In the genomic region with DNA sequence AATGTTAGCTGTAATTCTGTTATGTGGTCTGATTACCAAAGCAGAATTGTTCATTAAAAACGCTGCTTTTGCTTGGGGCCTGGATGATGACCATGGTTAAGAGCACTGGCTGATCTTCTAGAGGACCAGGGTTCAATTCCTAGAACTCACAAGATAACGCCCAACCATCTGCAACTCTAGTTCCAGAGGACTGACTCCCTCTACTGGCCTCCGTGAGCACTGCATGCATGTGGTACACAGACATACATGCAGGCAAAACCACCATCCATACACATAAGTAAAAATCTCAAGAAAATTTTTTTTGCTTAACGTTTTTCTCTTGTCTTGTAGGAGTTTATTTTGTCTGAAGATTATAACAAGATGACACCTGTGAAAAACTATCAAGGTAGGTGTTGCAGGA, we compare ENCODE assay signal across 13 mouse cellular contexts. TPM values are rescaled to one million over a fixed set of nuclear protein-coding genes. Genes with fewer than 3 reads are reported as not detected.
DNase-seq lines count a peak whose midpoint lies in the region; ATAC-seq and TF ChIP-seq lines count a peak whose summit lies in the region.
"Had no signal": no experiment of that assay in that cellular context is flagged by ENCODE, and none has a peak within 500 bp of the region (broad histone marks: within the 10 kb centered on the region; RNA-seq: fewer than 3 reads in every experiment).

No protein-coding gene starts in this region.

- no peak overlapping the region for H3K9ac ChIP-seq in heart, postnatal 0 days (replicated peaks; ENCODE audit: low read depth, low read length)
- no peak overlapping the region for H3K9ac ChIP-seq in forebrain, embryonic 13.5 days
- H3K9ac ChIP-seq: heart, embryonic 15.5 days; limb, embryonic 15.5 days; midbrain, embryonic 13.5 days had no signal

- 82% methylated on average over 4 of the region's 4 CpGs for WGBS in heart, postnatal 0 days
- 85% methylated on average over 4 of the region's 4 CpGs for WGBS in forebrain, embryonic 13.5 days

- H3K4me1 ChIP-seq in heart, postnatal 0 days (ENCODE audit: control insufficient read depth, insufficient read depth), result peaks cover 12% of the 10 kb centered on the region; the same call in 1 of the 2 replicates
- H3K4me1 ChIP-seq in testis, adult 2 months (ENCODE audit: control insufficient read depth, insufficient read depth, low read length), result no peaks in the 10 kb centered on the region
- no peaks in the 10 kb centered on the region for H3K4me1 ChIP-seq in forebrain, embryonic 13.5 days
- H3K4me1 ChIP-seq: limb, embryonic 15.5 days; midbrain, embryonic 13.5 days had no signal

- no peaks in the 10 kb centered on the region for H3K9me3 ChIP-seq in heart, postnatal 0 days (replicated peaks; ENCODE audit: control insufficient read depth, low read length)
- no peaks in the 10 kb centered on the region for H3K9me3 ChIP-seq in forebrain, embryonic 13.5 days (replicated peaks)
- H3K9me3 ChIP-seq: heart, embryonic 15.5 days; limb, embryonic 15.5 days; midbrain, embryonic 13.5 days had no signal

- H3K4me2 ChIP-seq in heart, postnatal 0 days (ENCODE audit: low read depth, low read length), result no peak overlapping the region
- H3K4me2 ChIP-seq in forebrain, embryonic 13.5 days, result no peak overlapping the region
- H3K4me2 ChIP-seq: heart, embryonic 15.5 days; limb, embryonic 15.5 days; midbrain, embryonic 13.5 days had no signal

- TF ChIP-seq CTCF in heart, postnatal 0 days (IDR thresholded peaks at IDR 0.05; ENCODE audit: low read depth), result peak; percentile 19
- TF ChIP-seq CTCF in testis, adult 2 months (IDR thresholded peaks at IDR 0.05; ENCODE audit: control insufficient read depth, insufficient read depth, insufficient replicate concordance, low read depth, low read length), result peak; percentile 52; the same call in 1 of the 2 replicates

- H3K27me3 ChIP-seq in heart, postnatal 0 days (ENCODE audit: control insufficient read depth, insufficient read depth, low read length), result no peaks in the 10 kb centered on the region
- H3K27me3 ChIP-seq in testis, adult 2 months (ENCODE audit: control insufficient read depth, insufficient read depth, low read length), result no peaks in the 10 kb centered on the region
- H3K27me3 ChIP-seq in forebrain, embryonic 13.5 days, result no peaks in the 10 kb centered on the region
- H3K27me3 ChIP-seq: heart, embryonic 15.5 days; limb, embryonic 15.5 days; midbrain, embryonic 13.5 days had no signal

- no peak for TF ChIP-seq EP300 in heart, postnatal 0 days (IDR thresholded peaks at IDR 0.05; ENCODE audit: low read depth)

- DNase-seq in heart, postnatal 0 days (ENCODE audit: low spot score), result no peak
- DNase-seq in heart, postnatal 10 days, result no peak
- no peak for DNase-seq in testis, postnatal 14 days (ENCODE audit: low spot score)
- DNase-seq in c-Kit-positive CD71-positive TER-119-positive erythroid progenitor cells, embryonic 14.5 days (ENCODE audit: low spot score), result peak; percentile 11
- DNase-seq in thymus, postnatal 4 days, result peak; percentile 57
- no peak for DNase-seq in adrenal gland, adult 2 months

- H3K27ac ChIP-seq in heart, postnatal 0 days (ENCODE audit: low read depth), result no peak overlapping the region
- H3K27ac ChIP-seq in testis, adult 2 months (ENCODE audit: control insufficient read depth, insufficient read depth, low read depth, low read length), result no peak overlapping the region
- H3K27ac ChIP-seq in forebrain, embryonic 13.5 days, result no peak overlapping the region
- H3K27ac ChIP-seq: heart, embryonic 15.5 days; limb, embryonic 15.5 days; midbrain, embryonic 13.5 days had no signal

- ATAC-seq in heart, postnatal 0 days (ENCODE audit: insufficient read depth, low read depth), result no peak
- no peak for ATAC-seq in forebrain, embryonic 13.5 days
- ATAC-seq: midbrain, embryonic 13.5 days had no signal

- intact Hi-C loops in heart, postnatal 10 days (cut with DNase I), result no loop called here

- H3K4me3 ChIP-seq in heart, postnatal 0 days (ENCODE audit: low read depth, low read length), result no peak overlapping the region
- H3K4me3 ChIP-seq in testis, adult 2 months (ENCODE audit: control insufficient read depth, low read depth, low read length), result no peak overlapping the region
- no peak overlapping the region for H3K4me3 ChIP-seq in forebrain, embryonic 13.5 days
- H3K4me3 ChIP-seq: heart, embryonic 15.5 days; limb, embryonic 15.5 days; midbrain, embryonic 13.5 days had no signal

- TF ChIP-seq POLR2A in testis, adult 2 months (IDR thresholded peaks at IDR 0.05; ENCODE audit: control insufficient read depth, low read depth, low read length), result no peak

- peaks cover 4% of the 10 kb centered on the region; the same call in 1 of the 2 replicates for H3K36me3 ChIP-seq in heart, postnatal 0 days (replicated peaks; ENCODE audit: control insufficient read depth, insufficient read depth, low read length)
- H3K36me3 ChIP-seq in testis, adult 2 months (ENCODE audit: control insufficient read depth, insufficient read depth, low read length), result no peaks in the 10 kb centered on the region
- peaks cover 19% of the 10 kb centered on the region for H3K36me3 ChIP-seq in forebrain, embryonic 13.5 days (ENCODE audit: poor library complexity, severe bottlenecking)
- H3K36me3 ChIP-seq: heart, embryonic 15.5 days had no signal

RNA-seq across cellular contexts. Expression of a gene that starts 59.5 kb away (rescaled TPM):
- total RNA-seq in heart, postnatal 0 days (2014; rRNA removed; ENCODE audit: low replicate concordance), result not detected in 2 replicates
- polyA plus RNA-seq in heart, postnatal 0 days (2015; fragmentation: Nextera tagmentation; extraction: Ambion mirVana), result not detected in 2 replicates
- total RNA-seq in heart, postnatal 10 days (2021), result not detected
- 0.91 TPM in 1 of 2 replicates, not detected in the other for polyA plus RNA-seq in testis, adult 2 months (2012; rRNA removed)
- not detected for total RNA-seq in adrenal gland, adult 2 months (2021)
- not detected in 2 replicates for polyA plus RNA-seq in adrenal gland, adult 2 months (2012; rRNA removed)
- not detected in 2 replicates for polyA plus RNA-seq in forebrain, embryonic 13.5 days (2015; fragmentation: Nextera tagmentation; extraction: Ambion mirVana)
- total RNA-seq: common myeloid progenitor, adult 5-6 weeks; layer of hippocampus, postnatal 25 days had no signal
- polyA plus RNA-seq: heart, embryonic 15.5 days; limb, embryonic 15.5 days; midbrain, embryonic 13.5 days had no signal

Comparison
In these comparisons a context has a peak if more than half of its experiments do, and no peak if none do; other contexts are left out.
1. DNase-seq: peak in c-Kit-positive CD71-positive TER-119-positive erythroid progenitor cells, embryonic 14.5 days (single experiment) and thymus, postnatal 4 days (single experiment); none in heart, postnatal 0 days (single experiment), heart, postnatal 10 days (0 of 2), testis, postnatal 14 days (single experiment) and adrenal gland, adult 2 months (single experiment).